Mouse (Mus musculus): ENCODE measurements around the gene Kmt5b.

- no peak for TF ChIP-seq CHD2 (IDR thresholded peaks at IDR 0.05; ENCODE audit: low read depth, low read length)
- no peak for TF ChIP-seq ZNF384 (IDR thresholded peaks at IDR 0.05; ENCODE audit: low read depth, low read length)
- TF ChIP-seq ZC3H11A (IDR thresholded peaks at IDR 0.05; ENCODE audit: borderline replicate concordance, low read depth, low read length), result no peak
- TF ChIP-seq HCFC1 (IDR thresholded peaks at IDR 0.05; ENCODE audit: borderline replicate concordance, insufficient read depth, low read length), result no peak
- no peak for TF ChIP-seq MAFK (IDR thresholded peaks at IDR 0.05; ENCODE audit: insufficient read depth, low read depth, low read length)
These were observed 48.6 kb downstream of the Kmt5b start for GRCm38 (mm10) chr19:3815824-3816223.
